Comparison of ENCODE assay signal across 16 mouse cellular contexts in genomic region chr4:138459775-138460174, GRCm38 (mm10). TPM values are rescaled to one million over a fixed set of nuclear protein-coding genes. Genes with fewer than 3 reads are reported as not detected.
A peak's percentile ranks its signal among the peaks of the same experiment; 100 is the strongest.
DNase-seq lines count a peak whose midpoint lies in the region; ATAC-seq and TF ChIP-seq lines count a peak whose summit lies in the region.
"Had no signal": no experiment of that assay in that cellular context is flagged by ENCODE, and none has a peak within 500 bp of the region (broad histone marks: within the 10 kb centered on the region; RNA-seq: fewer than 3 reads in every experiment).

No protein-coding gene starts in this region.

- peaks cover 3% of the 10 kb centered on the region; the same call in 1 of the 2 replicates for H3K27me3 ChIP-seq in midbrain, embryonic 12.5 days
- H3K27me3 ChIP-seq in midbrain, embryonic 14.5 days (ENCODE audit: control insufficient read depth, insufficient read depth, low read length): no peaks in the 10 kb centered on the region
- peaks cover 43% of the 10 kb centered on the region for H3K27me3 ChIP-seq in liver, embryonic 16.5 days (ENCODE audit: control insufficient read depth, insufficient read depth, low read depth, low read length)

- no peaks in the 10 kb centered on the region for H3K36me3 ChIP-seq in midbrain, embryonic 12.5 days
- H3K36me3 ChIP-seq in midbrain, embryonic 14.5 days (ENCODE audit: control insufficient read depth, insufficient read depth, low read length): peaks cover 5% of the 10 kb centered on the region; the same call in 1 of the 2 replicates
- no peaks in the 10 kb centered on the region for H3K36me3 ChIP-seq in liver, embryonic 16.5 days (ENCODE audit: control insufficient read depth, insufficient read depth)
- H3K36me3 ChIP-seq: forebrain, embryonic 10.5 days; hindbrain, embryonic 12.5 days; limb, embryonic 15.5 days had no signal

- no peak for ATAC-seq in midbrain, embryonic 12.5 days (ENCODE audit: low FRiP score, low read depth)
- no peak for ATAC-seq in midbrain, embryonic 14.5 days (ENCODE audit: low FRiP score, low TSS enrichment)
- ATAC-seq in liver, embryonic 16.5 days (ENCODE audit: low read depth): peak; percentile 57

- H3K4me1 ChIP-seq in midbrain, embryonic 12.5 days: peaks cover 56% of the 10 kb centered on the region
- H3K4me1 ChIP-seq in midbrain, embryonic 14.5 days (ENCODE audit: control insufficient read depth, insufficient read depth, low read length): peaks cover 50% of the 10 kb centered on the region
- peaks cover 6% of the 10 kb centered on the region for H3K4me1 ChIP-seq in liver, embryonic 16.5 days (ENCODE audit: control insufficient read depth, low read depth, low read length)
- peaks cover 15% of the 10 kb centered on the region for H3K4me1 ChIP-seq in lung, adult 2 months (ENCODE audit: control insufficient read depth, insufficient read depth, low read length)

- 81% methylated on average over 6 of the region's 6 CpGs for WGBS in midbrain, embryonic 12.5 days
- WGBS in midbrain, embryonic 14.5 days: 76% methylated on average over 6 of the region's 6 CpGs
- WGBS in liver, embryonic 16.5 days (ENCODE audit: insufficient replicate concordance): 54% methylated on average over 6 of the region's 6 CpGs
- WGBS in lung, adult 2 months: 74% methylated on average over 6 of the region's 6 CpGs

- TF ChIP-seq POLR2A in lung, adult 2 months (IDR thresholded peaks at IDR 0.05; ENCODE audit: borderline replicate concordance, extremely low read depth, low read depth, low read length): no peak

- peak overlapping the region; percentile 42; the same call in 1 of the 2 replicates for H3K27ac ChIP-seq in midbrain, embryonic 12.5 days (replicated peaks)
- no peak overlapping the region for H3K27ac ChIP-seq in midbrain, embryonic 14.5 days (replicated peaks; ENCODE audit: low read depth, low read length)
- H3K27ac ChIP-seq in liver, embryonic 16.5 days (ENCODE audit: low read length): peak overlapping the region; percentile 56; the same call in 1 of the 2 replicates
- H3K27ac ChIP-seq: forebrain, embryonic 10.5 days; hindbrain, embryonic 12.5 days; limb, embryonic 15.5 days had no signal

- H3K4me2 ChIP-seq in midbrain, embryonic 12.5 days (replicated peaks): no peak overlapping the region
- no peak overlapping the region for H3K4me2 ChIP-seq in midbrain, embryonic 14.5 days (ENCODE audit: low read length)
- H3K4me2 ChIP-seq in liver, embryonic 16.5 days (ENCODE audit: low read depth, low read length): peak overlapping the region; percentile 33
- H3K4me2 ChIP-seq: hindbrain, embryonic 12.5 days; limb, embryonic 15.5 days had no signal

- DNase-seq in midbrain, embryonic 14.5 days: no peak
- peak; percentile 90 for DNase-seq in kidney, adult 9 months
- peak; percentile 77 to 89 for DNase-seq in kidney, postnatal 36 days
- DNase-seq in adipocyte (ENCODE audit: low spot score): no peak
- no peak for DNase-seq in natural killer cell, adult 2 months (ENCODE audit: low spot score in 2 of 2)
- no peak for DNase-seq in lung, adult 2 months
- DNase-seq: adrenal gland, postnatal 14 days; cerebellum, adult 8-10 months; heart, adult 11 months; lung, postnatal 4 days; retina, postnatal 1 day had no signal

- H3K4me3 ChIP-seq in midbrain, embryonic 12.5 days: no peak overlapping the region
- H3K4me3 ChIP-seq in midbrain, embryonic 14.5 days (replicated peaks; ENCODE audit: low read depth, low read length): no peak overlapping the region
- H3K4me3 ChIP-seq in liver, embryonic 16.5 days (ENCODE audit: low read depth, low read length): peak overlapping the region; percentile 19; the same call in 1 of the 2 replicates
- no peak overlapping the region for H3K4me3 ChIP-seq in lung, adult 2 months (replicated peaks; ENCODE audit: extremely low read depth, low read depth, low read length)
- H3K4me3 ChIP-seq: forebrain, embryonic 10.5 days; hindbrain, embryonic 12.5 days; limb, embryonic 15.5 days had no signal

- H3K9ac ChIP-seq in midbrain, embryonic 12.5 days (replicated peaks): no peak overlapping the region
- H3K9ac ChIP-seq in midbrain, embryonic 14.5 days (replicated peaks; ENCODE audit: low read length): no peak overlapping the region
- no peak overlapping the region for H3K9ac ChIP-seq in liver, embryonic 16.5 days (ENCODE audit: low read depth, low read length)
- H3K9ac ChIP-seq: hindbrain, embryonic 12.5 days; limb, embryonic 15.5 days had no signal

- H3K9me3 ChIP-seq in midbrain, embryonic 12.5 days: no peaks in the 10 kb centered on the region
- H3K9me3 ChIP-seq in midbrain, embryonic 14.5 days (ENCODE audit: control insufficient read depth, low read length): no peaks in the 10 kb centered on the region
- no peaks in the 10 kb centered on the region for H3K9me3 ChIP-seq in liver, embryonic 16.5 days (replicated peaks; ENCODE audit: control insufficient read depth, low read length)
- H3K9me3 ChIP-seq: forebrain, embryonic 10.5 days; hindbrain, embryonic 12.5 days; limb, embryonic 15.5 days had no signal

- no peak for TF ChIP-seq CTCF in lung, adult 2 months (IDR thresholded peaks at IDR 0.05; ENCODE audit: insufficient read depth, low read length)

RNA-seq across cellular contexts. Expression of gene Camk2n1, which starts 5.7 kb away (rescaled TPM):
- 9.0 and 9.8 TPM in 2 replicates for polyA plus RNA-seq in midbrain, embryonic 12.5 days (2016; fragmentation: Nextera tagmentation; extraction: Ambion mirVana)
- 15.4 and 20.5 TPM in 2 replicates for polyA plus RNA-seq in midbrain, embryonic 14.5 days (2014; fragmentation: Nextera tagmentation; extraction: Ambion mirVana)
- 1.5 and 1.6 TPM in 2 replicates for polyA plus RNA-seq in liver, embryonic 16.5 days (2015; fragmentation: Nextera tagmentation; extraction: Ambion mirVana)
- 21.7 and 26.9 TPM in 2 replicates for polyA plus RNA-seq in lung, adult 2 months (2012; rRNA removed)

RNA-seq across cellular contexts. Expression of gene Mul1, which starts 25.3 kb away (rescaled TPM):
- 16.0 and 17.5 TPM in 2 replicates for polyA plus RNA-seq in midbrain, embryonic 12.5 days (2016; fragmentation: Nextera tagmentation; extraction: Ambion mirVana)
- 22.8 and 23.8 TPM in 2 replicates for polyA plus RNA-seq in midbrain, embryonic 14.5 days (2014; fragmentation: Nextera tagmentation; extraction: Ambion mirVana)
- polyA plus RNA-seq in liver, embryonic 16.5 days (2015; fragmentation: Nextera tagmentation; extraction: Ambion mirVana): 8.2 and 10.0 TPM in 2 replicates
- 15.2 and 16.5 TPM in 2 replicates for polyA plus RNA-seq in lung, adult 2 months (2012; rRNA removed)

Comparison
In these comparisons a context has a peak if more than half of its experiments do, and no peak if none do; other contexts are left out.
1. DNase-seq: peak in kidney, adult 9 months (single experiment) and kidney, postnatal 36 days (2 of 2); none in midbrain, embryonic 14.5 days (single experiment), adipocyte (single experiment), natural killer cell, adult 2 months (0 of 2) and lung, adult 2 months (single experiment).